Mouse (Mus musculus) v-Abl transformed pro-B cells (cell line): ENCODE measurements around the gene Gpr156.

Experiments
- in situ Hi-C, 2 experiments: fragments of 400-800 bp; cut with MboI; formaldehyde crosslinking; loops; one replicate each; pipeline ENCODE4 v1.15.1; 2025; ENCODE audit not compliant: unreplicated experiment in 2 of 2

Gene Gpr156

DNA sequence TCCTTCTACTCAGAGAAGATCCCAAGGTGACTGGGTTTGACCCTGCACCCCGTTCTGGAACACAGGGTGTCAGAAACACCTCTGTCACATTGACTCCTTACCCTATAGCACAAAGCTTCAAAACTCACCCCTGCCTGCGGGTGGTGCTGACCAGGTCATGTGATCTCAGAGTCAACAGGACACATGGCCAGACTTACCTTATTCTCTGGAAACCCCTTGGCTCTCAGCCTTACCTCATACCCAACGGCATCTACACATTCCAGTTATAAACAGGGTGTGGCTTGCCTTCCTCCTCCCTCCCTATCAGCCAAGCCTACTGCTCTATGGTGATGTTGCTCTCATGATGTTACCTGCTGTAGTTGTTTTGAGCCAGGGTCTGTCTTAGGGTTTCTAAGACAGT is 73.5 kb downstream of the Gpr156 start:
- in situ Hi-C loops: loop anchor here (10.0 to 25.0 kb wide), 2 partner anchors 498 to 515 kb away; no protein-coding TSS in a partner anchor

DNA sequence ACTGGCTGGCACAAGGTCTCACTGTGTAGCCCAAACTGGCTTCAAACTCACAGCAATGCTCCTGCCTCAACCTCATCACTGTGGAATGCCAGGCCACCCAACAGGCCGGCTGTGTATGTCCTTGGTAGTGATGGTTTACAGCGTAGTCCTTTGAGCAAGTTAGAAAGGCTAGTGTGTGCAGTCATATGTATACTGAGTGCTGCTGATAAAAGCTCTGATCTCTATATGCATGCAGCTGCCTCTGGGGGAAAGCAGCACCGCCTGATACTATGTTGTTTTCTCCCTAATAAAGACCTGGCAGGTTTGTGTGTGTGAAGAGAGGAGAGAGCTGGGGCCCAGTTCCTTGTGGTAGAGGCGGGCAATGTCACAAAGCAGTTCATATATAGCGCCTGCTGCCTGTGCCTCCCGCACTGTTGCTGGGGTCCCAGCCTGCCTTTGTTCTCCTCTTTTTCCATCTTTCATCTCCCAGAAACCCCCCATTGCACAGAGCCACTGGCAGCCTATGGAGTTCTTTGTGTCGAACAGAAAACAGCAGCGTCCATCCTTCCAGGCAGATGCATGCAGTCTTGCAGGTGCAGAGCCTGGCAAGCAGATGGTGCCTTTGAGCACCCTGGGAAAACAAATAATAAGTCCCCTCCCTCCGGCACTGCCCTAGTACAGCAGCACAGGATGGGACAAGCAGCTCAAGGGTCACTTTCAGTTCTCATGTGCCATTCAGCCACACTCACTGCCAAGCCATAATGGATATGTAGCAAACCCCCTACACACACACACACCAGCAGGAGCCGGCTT is 74.5 kb downstream of the Gpr156 start:
- in situ Hi-C loops: loop anchor here (10.0 to 25.0 kb wide), 2 partner anchors 497 to 514 kb away; no protein-coding TSS in a partner anchor

GRCm38 (mm10) chr16:37992806-37993205 is 76.5 kb downstream of the Gpr156 start:
- in situ Hi-C loops: loop anchor here (10.0 to 25.0 kb wide), 2 partner anchors 494 to 512 kb away; no protein-coding TSS in a partner anchor

GRCm38 (mm10) chr16:37994647-37995046 is 78.4 kb downstream of the Gpr156 start:
- in situ Hi-C loops: loop anchor here (5.0 to 25.0 kb wide), 4 partner anchors 198 to 510 kb away; no protein-coding TSS in a partner anchor

DNA sequence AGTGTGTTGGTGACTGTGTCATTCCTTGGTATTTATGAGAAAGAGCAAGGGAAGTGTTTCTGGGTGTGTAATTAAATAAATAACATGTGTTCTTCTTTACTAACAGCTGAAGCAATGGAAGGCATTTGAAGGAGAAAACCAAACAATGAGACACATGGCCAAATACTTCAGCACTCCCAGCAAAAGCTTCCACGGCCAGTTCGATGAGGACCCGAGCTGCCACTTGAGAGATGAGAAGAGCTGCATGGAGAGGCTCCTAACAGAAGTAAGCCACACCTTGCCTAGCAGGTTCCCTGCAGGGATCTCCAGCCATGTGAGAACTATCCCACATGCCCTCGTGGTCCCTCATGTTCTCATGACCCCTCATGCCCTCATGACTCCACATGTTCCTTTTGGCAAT is 81.5 kb downstream of the Gpr156 start:
- in situ Hi-C loops: loop anchor here (5.0 to 25.0 kb wide), 4 partner anchors 195 to 507 kb away; no protein-coding TSS in a partner anchor

DNA sequence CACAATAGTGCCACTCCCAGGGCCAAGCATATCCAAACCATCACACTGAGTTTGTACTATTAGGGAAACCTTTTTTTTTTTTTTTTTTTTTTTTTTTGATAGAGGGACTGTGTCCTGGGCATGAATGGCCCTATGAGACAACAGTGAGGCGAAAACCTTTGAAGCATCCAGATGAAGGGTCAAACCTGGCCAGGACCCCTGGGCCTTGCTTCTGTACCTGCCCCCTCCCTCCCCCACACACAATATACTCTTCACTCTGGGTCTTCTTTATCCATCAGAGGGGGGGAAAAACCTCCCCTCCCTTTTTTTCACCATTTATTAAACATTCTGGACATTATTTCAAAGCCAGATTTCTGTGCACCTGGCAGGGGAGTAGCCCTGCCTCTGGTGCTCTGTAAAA is 83.5 kb downstream of the Gpr156 start:
- in situ Hi-C loops: loop anchor here (5.0 to 25.0 kb wide), 5 partner anchors 83 to 505 kb away; no protein-coding TSS in a partner anchor

DNA sequence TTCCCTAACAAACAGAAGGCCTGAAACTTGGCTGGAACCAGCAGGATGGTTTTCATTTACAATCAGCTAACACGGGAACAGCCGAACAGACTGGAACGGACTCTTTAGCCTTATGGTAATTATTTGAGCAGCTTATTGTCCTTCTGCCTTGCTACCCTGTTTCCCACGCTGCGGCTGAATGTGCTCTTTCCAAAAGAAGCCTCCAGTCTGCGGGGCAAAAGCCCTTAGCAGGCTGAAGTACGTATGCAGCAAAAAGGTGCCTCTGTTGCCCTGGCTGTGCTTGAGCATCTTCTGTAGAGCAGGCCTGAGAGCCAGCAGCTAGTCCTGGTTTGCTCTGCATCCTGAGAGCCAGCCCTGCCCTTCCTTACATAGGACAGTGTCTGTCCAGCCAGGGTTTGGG is 83.9 kb downstream of the Gpr156 start:
- in situ Hi-C loops: loop anchor here in 1 of 2 experiments (5.0 kb wide), 1 partner anchor 82 kb away; no protein-coding TSS in a partner anchor

DNA sequence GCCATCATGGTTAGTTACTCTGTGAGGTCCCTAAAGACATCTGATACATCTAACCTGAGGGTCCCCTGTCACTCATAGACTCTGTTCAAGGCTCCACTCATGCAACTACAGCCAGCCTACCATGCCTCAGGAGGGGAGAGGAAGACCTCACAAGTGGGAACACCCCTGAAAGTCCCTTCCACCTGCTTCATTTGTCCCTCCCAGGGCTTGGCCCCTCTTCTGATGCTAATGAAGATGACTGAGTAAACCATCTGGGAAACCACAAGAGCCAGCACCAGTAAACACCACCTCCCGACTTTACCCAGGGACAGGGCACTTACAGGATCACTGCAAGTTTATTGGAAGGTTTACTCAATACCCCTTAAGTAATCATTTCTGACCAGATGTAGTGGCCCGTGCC is 85.5 kb downstream of the Gpr156 start:
- in situ Hi-C loops: loop anchor here in 1 of 2 experiments (5.0 kb wide), 1 partner anchor 81 kb away; no protein-coding TSS in a partner anchor

DNA sequence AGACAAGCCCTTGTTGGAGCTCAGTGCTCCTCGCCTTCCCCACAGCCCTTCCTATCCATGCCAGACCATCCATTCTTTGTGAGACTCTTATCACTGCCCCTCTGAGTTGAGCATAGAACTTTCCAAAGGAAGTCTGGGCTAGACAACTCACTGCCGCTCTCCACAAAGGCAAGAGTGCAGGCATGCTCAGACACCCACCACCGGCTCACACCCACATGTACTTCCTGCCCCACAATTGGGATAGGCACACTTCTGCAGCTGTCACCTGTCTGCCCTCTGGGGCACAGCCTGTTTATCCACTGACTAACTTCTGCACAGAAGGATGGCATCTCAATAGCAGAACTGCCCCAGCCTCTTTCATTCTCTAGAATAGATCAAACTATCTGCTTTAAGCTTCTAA is 86.2 kb downstream of the Gpr156 start:
- in situ Hi-C loops: loop anchor here in 1 of 2 experiments (5.0 kb wide), 1 partner anchor 80 kb away; no protein-coding TSS in a partner anchor

GRCm38 (mm10) chr16:38004486-38005020 is 88.3 kb downstream of the Gpr156 start:
- in situ Hi-C loops: loop anchor here in 1 of 2 experiments (5.0 kb wide), 1 partner anchor 78 kb away; no protein-coding TSS in a partner anchor

DNA sequence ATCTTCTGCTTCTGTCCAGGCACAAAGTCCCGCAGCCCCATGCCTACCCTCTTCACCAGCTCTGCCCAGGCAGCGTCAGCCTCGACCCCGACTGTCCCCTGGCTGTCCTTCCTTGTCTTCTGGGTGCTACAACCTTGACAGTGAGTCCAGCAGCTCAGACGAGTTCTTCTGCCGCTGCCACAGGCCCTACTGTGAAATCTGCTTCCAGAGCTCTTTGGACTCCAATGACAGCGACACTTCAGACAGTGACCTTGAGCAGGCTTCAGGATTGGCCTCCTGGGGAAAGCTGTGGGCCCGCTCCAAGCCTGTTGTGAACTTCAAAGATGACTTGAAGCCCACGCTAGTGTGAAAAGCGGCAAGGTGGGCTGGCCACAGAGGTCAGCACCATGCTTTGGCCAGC is 89.2 kb downstream of the Gpr156 start:
- in situ Hi-C loops: no loop called here

DNA sequence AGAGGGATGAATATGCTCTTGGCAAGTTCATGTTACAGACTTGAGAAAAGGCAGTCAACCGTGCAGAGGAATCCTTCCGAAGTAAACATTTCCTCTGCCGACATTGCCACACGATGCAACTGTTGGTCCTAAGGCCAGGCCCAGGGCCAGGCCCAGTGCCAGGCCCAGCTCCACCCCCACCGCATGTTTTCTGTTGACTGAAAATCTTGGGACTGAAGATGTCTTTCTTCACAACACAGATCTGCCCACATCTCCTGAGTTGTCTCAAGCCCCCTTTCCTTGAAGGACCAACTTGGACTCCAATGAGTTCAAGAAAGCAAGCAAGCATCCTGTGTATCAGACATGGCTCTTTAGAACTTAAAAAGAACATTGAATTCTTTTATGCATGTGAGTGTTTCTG is 92.1 kb downstream of the Gpr156 start:
- in situ Hi-C loops: no loop called here

DNA sequence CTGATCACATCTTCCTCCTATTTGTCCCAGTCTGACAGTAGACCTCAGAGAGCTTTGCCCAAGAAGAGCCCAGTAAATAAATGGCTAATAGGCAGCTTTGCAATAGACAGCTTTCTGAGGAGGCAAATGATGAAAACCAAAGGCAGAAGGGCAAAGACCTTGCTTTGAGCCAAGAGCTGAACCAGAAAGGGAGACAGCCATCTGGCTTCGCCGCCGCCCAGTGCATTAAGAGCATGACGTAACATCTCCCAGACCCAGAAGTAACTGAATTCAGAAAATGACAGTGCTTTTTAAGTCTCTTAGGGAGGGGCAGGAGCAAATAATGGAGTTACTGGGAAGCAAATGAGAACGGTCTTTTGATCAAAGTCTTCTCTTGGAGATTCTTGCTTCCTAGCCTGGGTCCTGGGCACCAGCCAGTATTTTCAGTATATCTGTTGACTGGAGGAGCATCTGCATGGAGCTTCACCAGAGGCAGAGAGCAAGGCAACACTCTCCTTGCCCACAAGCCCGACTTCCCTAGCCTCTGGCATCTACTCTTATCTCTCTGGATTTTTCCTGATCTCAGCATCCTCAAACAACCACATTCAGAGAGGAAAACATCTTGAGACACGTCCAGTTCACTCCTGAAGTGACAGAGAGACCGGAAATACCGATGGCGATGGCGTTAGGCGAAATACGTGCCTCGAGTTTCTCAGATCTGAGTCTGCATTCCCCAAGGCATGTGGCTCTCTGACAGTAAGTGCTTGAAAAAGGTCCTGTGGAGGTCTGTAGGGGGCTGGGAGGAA is 92.9 kb downstream of the Gpr156 start:
- in situ Hi-C loops: no loop called here

DNA sequence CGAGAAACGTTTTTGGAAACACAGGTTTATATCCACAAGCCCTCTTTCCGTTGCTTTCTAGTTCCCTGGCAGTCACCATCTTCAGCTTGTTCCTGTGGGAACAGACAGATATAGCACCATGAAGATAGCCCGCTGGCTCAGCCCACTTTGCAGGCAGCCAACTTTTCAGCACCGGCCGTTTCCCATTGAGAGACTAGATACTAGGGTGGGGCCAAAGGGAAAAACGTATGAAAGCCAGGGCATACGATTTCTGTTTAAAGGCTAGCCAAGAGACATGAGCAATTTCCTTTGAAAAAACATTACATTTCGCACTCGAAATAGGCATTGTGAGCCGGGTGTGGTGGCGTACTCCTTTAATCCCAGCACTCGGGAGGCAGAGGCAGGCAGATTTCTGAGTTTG is 95.2 kb downstream of the Gpr156 start:
- in situ Hi-C loops: no loop called here

DNA sequence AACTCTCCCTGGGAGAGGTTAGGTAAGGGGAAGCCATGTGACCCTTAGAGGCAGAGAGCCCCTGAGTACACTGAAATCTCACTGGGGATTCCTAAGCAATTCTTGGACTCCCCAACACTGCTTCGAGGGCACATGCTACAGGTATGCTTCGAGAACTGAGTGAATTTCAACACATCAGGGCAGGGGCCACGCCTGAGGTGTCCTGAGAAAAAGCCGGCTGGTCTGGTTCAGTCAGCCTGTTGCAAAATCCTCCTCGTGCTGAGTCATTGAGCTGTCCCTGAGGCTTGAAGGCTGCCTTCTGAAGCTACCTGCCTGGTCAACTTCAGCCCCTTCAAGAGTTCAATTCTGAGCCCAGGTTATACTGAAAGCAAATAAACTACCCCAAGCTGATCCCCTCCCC is 96.1 kb downstream of the Gpr156 start:
- in situ Hi-C loops: no loop called here

- in situ Hi-C loops: no loop called here
Measured at GRCm38 (mm10) chr16:38012891-38013290, 96.6 kb downstream of the Gpr156 start.

- in situ Hi-C loops: no loop called here
Measured at GRCm38 (mm10) chr16:38014951-38015350, 98.7 kb downstream of the Gpr156 start.

- in situ Hi-C loops: no loop called here
Measured at GRCm38 (mm10) chr16:38016928-38017524, 100.7 kb downstream of the Gpr156 start.

- in situ Hi-C loops: no loop called here
Measured at GRCm38 (mm10) chr16:38017958-38018376, 101.7 kb downstream of the Gpr156 start.

- in situ Hi-C loops: no loop called here
Measured at GRCm38 (mm10) chr16:38032644-38033043, 116.3 kb downstream of the Gpr156 start.
